Mouse (Mus musculus): ENCODE results near the gene Prkn. TPM values are rescaled to one million over a fixed set of nuclear protein-coding genes. Genes with fewer than 3 reads are reported as not detected.

The Prkn gene
- polyA plus RNA-seq, 1 experiment from 2014 or later: 1.5 TPM

DNA sequence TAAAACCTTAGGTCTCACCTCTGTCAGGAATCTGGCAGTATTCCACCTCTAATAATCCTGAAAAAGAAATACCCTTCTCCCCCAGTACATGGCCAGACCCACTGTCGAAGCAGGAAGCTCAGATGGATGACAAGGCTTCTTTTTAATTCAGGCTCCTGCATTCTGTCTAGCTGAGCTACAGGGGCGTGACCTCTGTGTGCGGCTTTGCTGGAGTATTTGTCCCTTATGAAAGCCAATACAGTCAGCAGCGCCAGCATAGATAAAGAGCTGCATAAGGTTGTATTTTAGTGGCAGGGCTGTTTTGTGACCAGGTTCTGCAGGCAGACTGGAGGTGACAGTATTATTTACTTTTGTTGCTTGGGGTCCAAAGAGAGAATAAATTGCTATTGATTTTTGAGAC lies 47.7 kb downstream of the Prkn start:
- H3K27ac ChIP-seq: no peak overlapping the region
- ATAC-seq (ENCODE audit: insufficient number of reproducible peaks, insufficient read depth, low FRiP score, low TSS enrichment, low read depth): no peak
- no peak overlapping the region for H3K4me3 ChIP-seq (replicated peaks)
- H3K9me3 ChIP-seq: no peaks in the 10 kb centered on the region
- H3K9ac ChIP-seq (replicated peaks): no peak overlapping the region
- H3K4me1 ChIP-seq (replicated peaks): no peaks in the 10 kb centered on the region
- H3K27me3 ChIP-seq: no peaks in the 10 kb centered on the region
- no peaks in the 10 kb centered on the region for H3K36me3 ChIP-seq
- WGBS: 51% methylated on average over 4 of the region's 4 CpGs
- H3K4me2 ChIP-seq: no peak overlapping the region

DNA sequence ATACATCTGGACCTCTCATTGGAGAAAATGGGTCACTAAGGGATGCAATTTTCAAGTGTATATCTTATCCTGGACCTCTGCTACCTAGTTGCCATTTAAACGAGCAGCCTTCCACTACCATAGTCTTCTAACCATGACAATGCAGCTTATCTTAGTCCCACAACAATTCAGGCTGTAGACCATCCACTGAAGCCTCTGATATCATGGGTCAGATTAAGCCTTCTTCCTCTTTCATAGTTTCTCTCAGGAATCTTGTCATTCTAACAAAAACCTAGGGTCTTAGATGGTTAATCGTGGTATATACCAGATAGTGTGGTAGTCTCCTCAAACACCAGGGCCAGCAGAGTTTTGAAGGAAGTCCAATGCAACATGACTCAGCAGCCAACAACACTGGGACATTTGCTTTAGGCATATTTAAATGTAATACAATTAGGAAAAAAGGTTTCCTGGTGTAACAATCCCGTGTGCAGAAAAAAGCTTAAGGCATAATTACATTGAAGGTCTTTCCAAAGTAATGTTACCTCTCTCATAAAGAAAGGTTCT lies 61.6 kb downstream of the Prkn start:
- no peaks in the 10 kb centered on the region for H3K9me3 ChIP-seq
- 87% methylated on average over 3 of the region's 3 CpGs for WGBS
- ATAC-seq (ENCODE audit: insufficient number of reproducible peaks, insufficient read depth, low FRiP score, low TSS enrichment, low read depth): no peak
- H3K4me3 ChIP-seq (replicated peaks): no peak overlapping the region
- H3K4me2 ChIP-seq: no peak overlapping the region
- no peaks in the 10 kb centered on the region for H3K4me1 ChIP-seq (replicated peaks)
- H3K27ac ChIP-seq: no peak overlapping the region
- H3K9ac ChIP-seq (replicated peaks): no peak overlapping the region
- no peaks in the 10 kb centered on the region for H3K27me3 ChIP-seq
- H3K36me3 ChIP-seq: no peaks in the 10 kb centered on the region

DNA sequence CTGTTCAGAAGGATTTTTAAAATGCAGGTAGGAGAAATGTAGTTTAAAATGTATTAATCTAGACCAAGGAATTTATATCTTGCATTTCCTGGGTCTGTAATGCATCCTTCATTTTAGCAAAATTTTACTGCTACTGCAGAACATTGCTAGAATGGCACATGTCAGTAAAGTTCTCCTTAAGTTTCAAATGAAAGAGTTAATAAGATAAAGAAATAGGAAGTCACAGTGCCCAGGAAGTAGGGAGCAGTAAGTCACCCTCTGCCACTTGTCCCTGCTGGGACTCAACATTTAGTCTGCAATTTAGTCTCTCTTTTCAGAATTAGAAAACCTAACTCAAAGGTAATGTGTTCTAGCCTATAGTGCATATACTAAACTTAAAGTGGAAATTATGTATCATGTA lies 96.5 kb downstream of the Prkn start:
- no peaks in the 10 kb centered on the region for H3K9me3 ChIP-seq
- no peaks in the 10 kb centered on the region for H3K27me3 ChIP-seq
- no peak overlapping the region for H3K4me3 ChIP-seq (replicated peaks)
- no peaks in the 10 kb centered on the region for H3K4me1 ChIP-seq (replicated peaks)
- no peak overlapping the region for H3K9ac ChIP-seq (replicated peaks)
- ATAC-seq (ENCODE audit: insufficient number of reproducible peaks, insufficient read depth, low FRiP score, low TSS enrichment, low read depth): no peak
- H3K36me3 ChIP-seq: no peaks in the 10 kb centered on the region
- H3K27ac ChIP-seq: no peak overlapping the region
- H3K4me2 ChIP-seq: no peak overlapping the region

DNA sequence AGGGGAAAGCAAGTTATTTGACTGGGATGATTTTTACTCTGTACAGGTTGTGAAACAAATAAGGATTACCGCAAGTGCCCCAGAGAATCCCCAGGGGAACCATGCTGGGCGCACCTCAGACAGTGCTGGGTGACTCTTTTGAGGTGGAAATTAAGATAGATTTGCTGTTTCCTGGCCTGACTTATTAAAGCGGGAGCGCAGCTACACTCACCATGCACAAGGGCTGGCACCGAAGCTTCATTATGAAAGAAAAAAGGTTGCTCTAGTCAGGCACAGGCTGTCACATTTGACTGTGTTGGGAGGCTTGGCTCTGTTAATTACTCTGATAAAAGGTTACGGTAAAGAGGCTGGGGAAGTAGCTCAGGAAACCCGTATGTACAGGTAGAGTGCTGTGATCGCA lies 97.7 kb downstream of the Prkn start:
- Histone ChIP-seq H3K36me3 (no peaks in the 10 kb centered on the region), H3K9me3 (no peaks in the 10 kb centered on the region), H3K4me2 (no peak overlapping the region), H3K4me1 (replicated peaks) (no peaks in the 10 kb centered on the region), H3K27ac (no peak overlapping the region), H3K27me3 (no peaks in the 10 kb centered on the region), H3K9ac (replicated peaks) (no peak overlapping the region), H3K4me3 (replicated peaks) (no peak overlapping the region)
- WGBS: 33% methylated on average over 8 of the region's 8 CpGs
- ATAC-seq (ENCODE audit: insufficient number of reproducible peaks, insufficient read depth, low FRiP score, low TSS enrichment, low read depth): no peak

DNA sequence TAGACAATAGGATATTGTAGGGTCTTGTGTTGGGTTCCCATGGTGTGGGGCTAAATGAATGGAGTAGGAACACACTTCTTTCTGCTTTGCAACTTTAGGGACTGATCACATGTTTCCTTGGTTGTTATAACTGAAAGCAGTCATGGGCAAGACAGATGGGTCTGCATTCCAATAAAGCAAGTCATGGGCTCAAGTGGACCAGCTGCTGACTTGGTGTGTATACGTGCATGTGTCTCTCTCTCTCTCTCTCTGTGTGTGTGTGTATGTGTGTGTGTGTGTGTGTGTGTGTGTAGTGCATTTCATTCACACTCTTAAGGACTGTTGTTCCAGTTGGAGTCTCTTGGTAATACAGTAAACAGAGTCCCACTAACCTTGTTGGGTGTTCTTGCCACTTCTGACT lies 98.6 kb downstream of the Prkn start:
- Histone ChIP-seq H3K4me1 (replicated peaks) (no peaks in the 10 kb centered on the region), H3K9me3 (no peaks in the 10 kb centered on the region), H3K36me3 (no peaks in the 10 kb centered on the region), H3K4me2 (no peak overlapping the region), H3K27me3 (no peaks in the 10 kb centered on the region), H3K4me3 (replicated peaks) (no peak overlapping the region), H3K9ac (replicated peaks) (no peak overlapping the region), H3K27ac (no peak overlapping the region)
- ATAC-seq (ENCODE audit: insufficient number of reproducible peaks, insufficient read depth, low FRiP score, low TSS enrichment, low read depth): no peak
- 78% methylated on average over 1 of the region's 1 CpGs for WGBS

DNA sequence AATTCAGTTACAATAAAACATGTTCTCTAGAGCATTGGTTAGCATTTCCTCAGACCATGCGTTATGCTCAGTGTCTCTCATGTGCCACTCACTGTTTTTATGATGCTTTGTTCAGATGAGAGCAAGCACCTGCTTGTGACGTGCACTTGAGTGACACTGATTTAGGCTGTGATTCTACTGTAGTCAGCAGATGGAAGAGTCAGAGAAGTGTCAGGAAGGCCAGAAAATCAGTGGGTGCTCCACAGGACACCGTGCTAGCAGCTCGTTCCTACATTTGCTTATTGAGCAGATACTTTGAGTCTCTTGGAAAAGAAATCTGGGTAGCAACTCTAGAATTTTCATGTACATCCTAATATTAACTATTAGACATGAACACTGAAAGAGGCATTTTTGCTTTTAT lies 106.4 kb downstream of the Prkn start:
- no peak overlapping the region for H3K27ac ChIP-seq
- H3K9me3 ChIP-seq: no peaks in the 10 kb centered on the region
- no peaks in the 10 kb centered on the region for H3K4me1 ChIP-seq (replicated peaks)
- H3K27me3 ChIP-seq: no peaks in the 10 kb centered on the region
- no peak overlapping the region for H3K9ac ChIP-seq (replicated peaks)
- no peak for ATAC-seq (ENCODE audit: insufficient number of reproducible peaks, insufficient read depth, low FRiP score, low TSS enrichment, low read depth)
- no peak overlapping the region for H3K4me3 ChIP-seq (replicated peaks)
- H3K36me3 ChIP-seq: no peaks in the 10 kb centered on the region
- WGBS: 79% methylated on average over 4 of the region's 4 CpGs
- no peak overlapping the region for H3K4me2 ChIP-seq

DNA sequence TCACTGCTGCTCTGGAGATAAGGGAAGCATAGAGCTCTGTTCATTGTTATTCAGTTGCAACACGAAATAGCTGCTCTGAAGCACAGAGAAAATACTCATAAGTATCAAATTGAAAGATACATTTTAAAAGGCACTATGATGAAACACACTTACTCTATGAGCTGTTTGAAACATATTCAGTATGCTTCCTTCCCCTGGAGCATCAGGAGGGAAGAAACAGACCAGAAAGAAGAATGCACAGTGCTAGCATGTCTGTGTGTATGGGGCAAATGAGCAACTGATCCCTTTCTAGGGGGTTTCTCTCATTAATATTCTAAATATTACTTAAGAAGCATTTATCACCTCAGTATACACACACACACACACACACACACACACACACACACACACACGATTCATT lies 107.4 kb downstream of the Prkn start:
- H3K27me3 ChIP-seq: no peaks in the 10 kb centered on the region
- no peaks in the 10 kb centered on the region for H3K4me1 ChIP-seq (replicated peaks)
- H3K9ac ChIP-seq (replicated peaks): no peak overlapping the region
- ATAC-seq (ENCODE audit: insufficient number of reproducible peaks, insufficient read depth, low FRiP score, low TSS enrichment, low read depth): no peak
- WGBS: 86% methylated on average over 2 of the region's 2 CpGs
- H3K9me3 ChIP-seq: no peaks in the 10 kb centered on the region
- H3K4me2 ChIP-seq: no peak overlapping the region
- no peaks in the 10 kb centered on the region for H3K36me3 ChIP-seq
- H3K4me3 ChIP-seq (replicated peaks): no peak overlapping the region
- no peak overlapping the region for H3K27ac ChIP-seq

DNA sequence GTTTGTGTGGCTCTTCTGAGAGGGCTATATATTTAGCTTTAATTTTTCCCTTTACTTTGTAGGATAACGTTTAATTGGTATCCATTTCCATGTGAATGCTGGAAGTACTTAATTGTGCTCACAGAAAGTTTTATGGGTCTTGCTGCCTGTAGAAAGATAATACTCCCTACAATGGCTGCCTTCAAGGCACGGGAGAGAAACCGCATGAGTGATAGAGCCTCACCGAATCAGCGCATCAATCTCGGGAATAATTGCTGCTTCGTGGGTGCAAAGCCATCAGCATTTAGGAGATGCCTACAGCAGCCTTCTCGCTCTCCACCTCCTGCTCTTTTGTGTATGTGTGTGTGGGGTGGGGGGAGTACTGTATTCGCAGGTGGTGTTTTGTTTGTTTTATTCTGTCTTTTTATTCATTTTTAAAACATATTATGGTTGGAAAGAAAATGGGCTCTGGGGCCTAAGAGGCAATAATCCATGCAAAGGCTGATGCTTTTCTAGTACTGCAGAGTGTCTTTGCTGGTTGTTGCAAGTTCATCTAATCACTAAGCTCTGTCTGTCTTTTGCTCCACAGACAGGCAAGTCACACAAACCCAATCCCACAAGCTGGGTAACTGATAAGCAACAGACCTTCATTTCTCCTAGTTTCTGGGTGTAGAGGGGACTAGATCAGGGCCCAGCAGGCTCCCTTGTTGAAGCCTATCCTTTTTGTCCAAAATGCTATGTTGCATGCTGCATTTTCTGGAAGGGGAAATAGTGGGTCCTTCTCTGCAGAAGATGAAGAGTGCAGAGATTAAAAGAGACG lies 119.1 kb downstream of the Prkn start:
- H3K27ac ChIP-seq: no peak overlapping the region

DNA sequence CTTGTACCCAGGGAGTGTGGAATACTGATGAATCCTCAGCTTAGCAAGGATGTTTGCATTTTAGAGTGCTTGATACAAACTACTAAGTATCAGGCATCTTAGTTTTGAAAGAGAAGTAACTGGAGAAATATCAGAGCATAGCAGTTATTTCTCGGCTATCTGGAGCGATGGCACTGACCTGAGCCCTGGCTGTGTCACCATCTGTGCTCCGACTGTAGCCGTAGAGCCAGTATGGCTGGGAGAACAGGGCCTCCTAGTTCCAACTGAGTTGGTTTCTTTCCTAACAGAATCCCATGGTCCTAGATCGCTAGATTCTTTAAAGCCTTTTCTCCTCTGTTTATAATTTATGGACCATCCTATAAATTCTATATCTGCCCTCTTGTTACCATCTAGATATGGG lies 122.0 kb downstream of the Prkn start:
- H3K27ac ChIP-seq: no peak overlapping the region
- no peak for ATAC-seq (ENCODE audit: insufficient number of reproducible peaks, insufficient read depth, low FRiP score, low TSS enrichment, low read depth)
- no peak overlapping the region for H3K4me3 ChIP-seq (replicated peaks)
- WGBS: 84% methylated on average over 5 of the region's 5 CpGs
- no peaks in the 10 kb centered on the region for H3K4me1 ChIP-seq (replicated peaks)
- H3K9ac ChIP-seq (replicated peaks): no peak overlapping the region
- no peaks in the 10 kb centered on the region for H3K27me3 ChIP-seq
- no peaks in the 10 kb centered on the region for H3K36me3 ChIP-seq
- H3K4me2 ChIP-seq: no peak overlapping the region
- no peaks in the 10 kb centered on the region for H3K9me3 ChIP-seq

More for the DNA sequence above, 119.1 kb downstream of the Prkn start:
- H3K36me3 ChIP-seq: no peaks in the 10 kb centered on the region
- H3K4me2 ChIP-seq: no peak overlapping the region
- H3K9me3 ChIP-seq: no peaks in the 10 kb centered on the region
- H3K4me3 ChIP-seq (replicated peaks): no peak overlapping the region
- no peaks in the 10 kb centered on the region for H3K4me1 ChIP-seq (replicated peaks)
- WGBS: 69% methylated on average over 10 of the region's 10 CpGs
- ATAC-seq (ENCODE audit: insufficient number of reproducible peaks, insufficient read depth, low FRiP score, low TSS enrichment, low read depth): no peak
- no peaks in the 10 kb centered on the region for H3K27me3 ChIP-seq
- H3K9ac ChIP-seq (replicated peaks): no peak overlapping the region

DNA sequence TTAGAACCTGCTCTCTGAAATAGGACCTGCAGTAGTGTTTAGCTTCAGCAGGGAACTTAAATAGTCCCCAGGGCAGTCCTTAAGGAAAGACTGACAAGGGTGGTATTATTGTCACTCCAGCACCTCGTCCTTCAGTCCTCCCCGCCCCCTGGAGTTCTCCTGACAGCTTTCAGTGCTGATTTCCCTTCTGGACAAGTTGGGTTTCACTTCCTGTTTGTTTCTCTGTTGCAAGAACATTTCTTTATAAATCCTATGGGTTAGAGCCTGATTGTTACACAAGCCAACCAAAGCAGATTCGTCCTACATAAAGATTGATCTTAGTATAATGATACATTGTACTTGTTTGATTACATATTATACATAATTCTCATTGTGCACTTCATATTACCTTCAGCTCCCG lies 142.0 kb downstream of the Prkn start:
- Histone ChIP-seq H3K4me3 (replicated peaks) (no peak overlapping the region), H3K27me3 (no peaks in the 10 kb centered on the region), H3K36me3 (no peaks in the 10 kb centered on the region), H3K4me1 (replicated peaks) (no peaks in the 10 kb centered on the region), H3K4me2 (no peak overlapping the region), H3K27ac (no peak overlapping the region), H3K9ac (replicated peaks) (no peak overlapping the region), H3K9me3 (no peaks in the 10 kb centered on the region)
- ATAC-seq (ENCODE audit: insufficient number of reproducible peaks, insufficient read depth, low FRiP score, low TSS enrichment, low read depth): no peak
- 59% methylated on average over 4 of the region's 4 CpGs for WGBS

DNA sequence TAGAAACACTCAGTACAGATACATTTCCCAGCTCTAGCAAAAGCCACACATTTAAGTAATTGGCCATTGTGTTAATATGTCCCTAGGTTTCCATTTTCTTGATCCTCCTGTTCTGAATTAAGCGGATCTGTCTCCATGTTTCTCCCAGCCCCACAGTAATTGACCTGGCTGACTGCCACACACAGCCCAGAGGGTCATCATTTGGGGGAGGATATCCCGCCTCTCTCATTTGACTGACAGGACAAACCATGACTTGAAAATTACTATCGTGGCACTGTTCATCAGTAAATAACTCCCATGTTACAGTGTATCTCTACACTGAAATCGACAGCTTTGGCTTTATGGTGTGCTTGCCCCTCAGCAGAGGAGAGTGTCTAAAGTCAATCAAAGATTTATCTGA lies 146.9 kb downstream of the Prkn start:
- Histone ChIP-seq H3K27me3 (no peaks in the 10 kb centered on the region), H3K4me3 (replicated peaks) (no peak overlapping the region), H3K4me2 (no peak overlapping the region), H3K9ac (replicated peaks) (no peak overlapping the region), H3K27ac (no peak overlapping the region), H3K36me3 (no peaks in the 10 kb centered on the region), H3K9me3 (no peaks in the 10 kb centered on the region), H3K4me1 (replicated peaks) (no peaks in the 10 kb centered on the region)
- 81% methylated on average over 4 of the region's 4 CpGs for WGBS
- ATAC-seq (ENCODE audit: insufficient number of reproducible peaks, insufficient read depth, low FRiP score, low TSS enrichment, low read depth): no peak

DNA sequence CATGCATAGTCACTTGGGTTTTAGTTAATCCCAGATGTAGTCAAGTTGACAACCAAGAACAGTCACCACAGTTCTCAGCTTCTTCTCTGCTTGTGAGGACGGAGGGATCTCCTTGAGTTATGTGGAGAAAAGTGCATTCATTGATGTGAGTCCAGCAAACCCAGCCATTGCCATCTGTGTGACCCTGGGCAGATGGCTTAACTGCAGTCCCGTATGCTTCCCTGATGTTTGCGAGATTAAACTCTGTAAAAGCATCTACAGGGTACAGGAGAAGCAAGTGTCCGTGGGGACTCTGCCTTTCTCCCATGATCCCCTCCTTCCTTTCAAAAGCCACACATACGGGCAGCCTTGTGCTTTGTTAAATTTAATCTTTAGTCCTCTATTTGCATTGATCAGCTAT lies 157.1 kb downstream of the Prkn start:
- Histone ChIP-seq H3K9ac (replicated peaks) (no peak overlapping the region), H3K4me1 (replicated peaks) (no peaks in the 10 kb centered on the region), H3K27ac (no peak overlapping the region), H3K9me3 (no peaks in the 10 kb centered on the region), H3K27me3 (no peaks in the 10 kb centered on the region), H3K4me3 (replicated peaks) (no peak overlapping the region), H3K36me3 (no peaks in the 10 kb centered on the region), H3K4me2 (no peak overlapping the region)
- 65% methylated on average over 5 of the region's 5 CpGs for WGBS
- no peak for ATAC-seq (ENCODE audit: insufficient number of reproducible peaks, insufficient read depth, low FRiP score, low TSS enrichment, low read depth)

Measured in limb, embryonic 12.5 days (tissue).